Mouse (Mus musculus) limb, embryonic 11.5 days (tissue): ENCODE results near the gene Pigk. TPM values are rescaled to one million over a fixed set of nuclear protein-coding genes. Genes with fewer than 3 reads are reported as not detected.

Experiments
- ATAC-seq: fragments of 200-750 bp; cut with Nextera tagmentation; 2 replicates; pipeline ENCODE4 v1.8.0; 2017; ENCODE audit warnings: low read depth; ENCODE audit not compliant: insufficient number of reproducible peaks, low FRiP score, low TSS enrichment
- DNase-seq: peaks from one replicate; pipeline ENCODE4 v3.0.0-alpha.2; 2015; ENCODE audit warnings: low spot score
- H3K27ac ChIP-seq: fragments of 300-500 bp; sonication (generic); replicated peaks from 2 replicates; pipeline ENCODE4 v1.5.1; 2014; ENCODE audit warnings: low read depth, mild to moderate bottlenecking, low read length
- H3K27me3 ChIP-seq: fragments of 300-500 bp; sonication (generic); 2 replicates; pipeline ENCODE4 v1.6.1; 2014; ENCODE audit warnings: mild to moderate bottlenecking, low read length, mixed read lengths; ENCODE audit not compliant: control insufficient read depth, insufficient read depth
- H3K36me3 ChIP-seq: fragments of 300-500 bp; sonication (generic); 2 replicates; pipeline ENCODE4 v1.6.1; 2014; ENCODE audit warnings: mild to moderate bottlenecking, low read length, moderate library complexity, mixed read lengths; ENCODE audit not compliant: control insufficient read depth, insufficient read depth
- H3K4me1 ChIP-seq: fragments of 300-500 bp; sonication (generic); 2 replicates; pipeline ENCODE4 v1.6.1; 2014; ENCODE audit warnings: low read length, mixed read lengths; ENCODE audit not compliant: control insufficient read depth, insufficient read depth
- H3K4me2 ChIP-seq: fragments of 300-500 bp; sonication (generic); 2 replicates; pipeline ENCODE4 v1.6.1; 2014; ENCODE audit warnings: low read depth, mild to moderate bottlenecking, moderate library complexity; ENCODE audit not compliant: severe bottlenecking
- H3K4me3 ChIP-seq: fragments of 300-500 bp; sonication (generic); 2 replicates; pipeline ENCODE4 v1.5.1; 2014; ENCODE audit warnings: low read depth, low read length
- H3K9ac ChIP-seq: fragments of 300-500 bp; sonication (generic); 2 replicates; pipeline ENCODE4 v1.6.1; 2014; ENCODE audit warnings: mild to moderate bottlenecking, low read length
- H3K9me3 ChIP-seq: fragments of 300-500 bp; sonication (generic); 2 replicates; pipeline ENCODE4 v1.6.1; 2016; ENCODE audit warnings: low read length; ENCODE audit not compliant: control insufficient read depth
- WGBS: fragments of 180-500 bp; shearing (Covaris S2); extraction: QIAGEN DNeasy Blood & Tissue Kit; methylation state at CpG from one replicate; pipeline ENCODE4 v1.1.7; 2014; 5-methylcytosine and 5-hydroxymethylcytosine counted together
- polyA plus RNA-seq: library from polyadenylated mRNA; unstranded; fragments of >200 nt; fragmentation: Nextera tagmentation; extraction: Ambion mirVana; gene quantifications from 2 replicates; pipeline ENCODE4 v1.2.1, GENCODE M21; 2014

The Pigk gene
- polyA plus RNA-seq, 1 experiment from 2014 or later = 45.3 TPM

GRCm38 (mm10) chr3:152980431-152980830 is 266.5 kb downstream of the Pigk start:
- Histone ChIP-seq H3K4me3 (peak overlapping the region; percentile 43), H3K4me1 (no peaks in the 10 kb centered on the region), H3K36me3 (no peaks in the 10 kb centered on the region), H3K4me2 (peak overlapping the region; percentile 59), H3K9ac (no peak overlapping the region), H3K9me3 (no peaks in the 10 kb centered on the region), H3K27ac (no peak overlapping the region), H3K27me3 (peaks cover 26% of the 10 kb centered on the region)
- DNase-seq (no peak), ATAC-seq (no peak)
- 14% methylated on average over 6 of the region's 6 CpGs for WGBS

DNA sequence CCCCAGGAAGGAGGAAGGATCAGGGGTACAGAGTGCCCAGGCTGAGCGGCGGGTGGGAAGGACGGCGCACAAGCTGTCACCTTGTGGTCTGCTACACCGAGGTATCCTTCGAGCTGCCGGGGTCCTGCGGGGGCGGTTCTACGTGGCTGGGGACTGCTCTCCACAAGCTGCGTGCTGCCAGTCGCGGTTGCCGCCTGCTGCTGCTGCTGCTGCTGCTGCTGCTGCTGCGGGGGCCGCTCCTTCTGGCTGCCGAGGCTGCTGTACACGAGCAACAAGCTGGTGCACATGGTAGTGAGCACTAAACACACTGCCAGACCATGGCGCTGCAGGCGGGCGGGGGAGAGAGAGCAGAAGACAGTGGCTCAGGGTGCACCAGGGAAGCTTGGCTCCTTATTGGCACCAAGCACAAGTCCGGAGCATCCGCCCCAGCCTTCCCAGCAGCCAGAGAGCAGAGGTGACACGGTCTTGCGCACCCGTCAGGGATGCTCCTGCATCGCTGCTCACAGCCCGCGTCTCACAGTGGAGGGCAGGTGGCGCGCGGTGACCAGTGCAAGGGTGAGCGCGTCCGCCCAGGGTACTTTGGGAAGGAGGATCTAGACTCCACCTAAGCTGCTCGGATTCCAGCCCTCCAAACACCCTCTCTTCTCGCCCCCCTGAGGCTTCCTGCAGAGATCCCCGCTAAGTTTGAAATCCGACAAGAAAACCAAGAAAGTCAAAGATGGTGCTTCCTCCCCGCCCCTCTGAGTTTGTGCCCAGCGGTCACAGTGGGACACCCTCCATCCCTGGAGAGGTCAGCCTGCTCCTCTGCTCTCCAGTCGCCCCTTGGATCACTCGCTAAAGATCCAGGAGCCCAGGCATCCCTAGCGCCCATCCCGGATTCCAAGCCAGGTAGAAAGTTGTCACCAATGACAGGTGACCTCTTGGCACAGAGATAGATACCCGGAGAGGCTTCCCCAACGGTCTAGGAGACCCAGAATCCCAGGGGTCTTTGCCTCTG is 267.4 kb downstream of the Pigk start:
- no peak overlapping the region for H3K27ac ChIP-seq
- under 1% methylated on average over 47 of the region's 47 CpGs for WGBS

GRCm38 (mm10) chr3:152981988-152982387 is 268.1 kb downstream of the Pigk start, which contains the start of gene St6galnac5:
St6galnac5 (minus strand) TSS chr3:152982246.
- Histone ChIP-seq H3K27me3 (peaks cover 26% of the 10 kb centered on the region), H3K4me1 (no peaks in the 10 kb centered on the region), H3K4me3 (peak within 1 kb of the TSS; percentile 43), H3K4me2 (peak within 1 kb of the TSS; percentile 59), H3K36me3 (no peaks in the 10 kb centered on the region), H3K9me3 (no peaks in the 10 kb centered on the region), H3K27ac (no peak within 1 kb of the TSS), H3K9ac (peak within 1 kb of the TSS; percentile 36; the same call in 1 of the 2 replicates)
- under 1% methylated on average over 17 of the region's 17 CpGs for WGBS
- ATAC-seq (0 out of 2 replicates have a peak, but pooled peaks have one; percentile 29), DNase-seq (peak; percentile 64)

More for the DNA sequence above, 267.4 kb downstream of the Pigk start:
- Histone ChIP-seq H3K36me3 (no peaks in the 10 kb centered on the region), H3K4me1 (no peaks in the 10 kb centered on the region), H3K9me3 (no peaks in the 10 kb centered on the region), H3K27me3 (peaks cover 26% of the 10 kb centered on the region), H3K9ac (peak overlapping the region; percentile 36; the same call in 1 of the 2 replicates), H3K4me2 (peak overlapping the region; percentile 59), H3K4me3 (peak overlapping the region; percentile 43)
- ATAC-seq (peak; percentile 11; the same call in 1 of the 2 replicates), DNase-seq (peak; percentile 58)

DNA sequence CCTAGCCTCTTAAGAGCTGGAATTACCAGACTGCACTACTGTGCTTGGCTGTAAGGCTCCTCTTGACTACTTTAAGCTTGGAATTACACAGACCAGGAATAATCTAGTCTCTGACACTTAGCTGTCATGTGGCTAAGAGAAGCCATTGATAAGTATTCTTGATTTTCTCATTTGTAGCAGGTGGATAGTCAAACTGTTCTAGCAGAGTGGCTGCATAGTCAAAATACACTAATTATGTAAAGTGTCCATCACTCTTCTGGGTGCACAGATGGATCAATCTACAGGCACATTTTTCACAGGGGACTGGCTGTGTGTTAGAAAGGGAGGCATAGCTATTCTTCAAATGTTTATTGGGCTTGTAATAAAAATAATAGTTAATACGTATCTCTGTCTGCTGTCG is 276.9 kb downstream of the Pigk start:
- Histone ChIP-seq H3K4me1 (no peaks in the 10 kb centered on the region), H3K27me3 (no peaks in the 10 kb centered on the region), H3K4me2 (no peak overlapping the region), H3K9ac (no peak overlapping the region), H3K4me3 (no peak overlapping the region), H3K36me3 (no peaks in the 10 kb centered on the region), H3K9me3 (no peaks in the 10 kb centered on the region), H3K27ac (no peak overlapping the region)
- DNase-seq (no peak), ATAC-seq (no peak)
- 82% methylated on average over 2 of the region's 2 CpGs for WGBS

GRCm38 (mm10) chr3:152993608-152994007 is 279.7 kb downstream of the Pigk start:
- H3K9ac ChIP-seq = no peak overlapping the region
- H3K36me3 ChIP-seq = no peaks in the 10 kb centered on the region
- no peak overlapping the region for H3K4me2 ChIP-seq
- H3K27ac ChIP-seq = no peak overlapping the region
- 70% methylated on average over 5 of the region's 5 CpGs for WGBS
- no peak for DNase-seq
- ATAC-seq = no peak
- no peak overlapping the region for H3K4me3 ChIP-seq
- H3K4me1 ChIP-seq = no peaks in the 10 kb centered on the region
- H3K9me3 ChIP-seq = no peaks in the 10 kb centered on the region
- H3K27me3 ChIP-seq = no peaks in the 10 kb centered on the region

GRCm38 (mm10) chr3:152998106-152998505 is 284.2 kb downstream of the Pigk start:
- DNase-seq (no peak), ATAC-seq (no peak)
- Histone ChIP-seq H3K4me1 (no peaks in the 10 kb centered on the region), H3K27ac (no peak overlapping the region), H3K4me2 (no peak overlapping the region), H3K9ac (no peak overlapping the region), H3K27me3 (no peaks in the 10 kb centered on the region), H3K9me3 (no peaks in the 10 kb centered on the region), H3K4me3 (no peak overlapping the region), H3K36me3 (no peaks in the 10 kb centered on the region)
- 56% methylated on average over 5 of the region's 5 CpGs for WGBS

DNA sequence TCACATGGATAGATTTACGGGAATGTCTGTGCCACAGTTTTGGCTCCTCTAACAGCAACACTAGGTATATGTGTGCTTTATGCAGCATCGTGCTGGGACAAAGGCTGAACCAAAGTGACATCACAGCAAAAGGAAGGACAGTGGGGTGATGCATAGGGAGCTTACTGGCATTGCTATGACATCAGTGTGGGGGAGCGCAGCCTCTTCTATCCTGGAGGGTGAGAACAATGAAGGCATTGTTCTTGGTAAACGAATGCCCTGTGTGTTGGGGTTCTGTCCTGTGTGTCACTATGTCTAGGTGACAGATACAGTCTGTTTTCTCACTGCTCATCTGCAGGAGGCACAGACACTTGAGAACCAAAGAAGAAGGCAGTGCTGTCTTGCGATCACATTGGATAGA is 285.0 kb downstream of the Pigk start:
- ATAC-seq = no peak

GRCm38 (mm10) chr3:153006893-153007292 is 293.0 kb downstream of the Pigk start:
- DNase-seq = no peak
- no peak overlapping the region for H3K4me3 ChIP-seq
- H3K9ac ChIP-seq = no peak overlapping the region
- ATAC-seq = no peak
- H3K9me3 ChIP-seq = no peaks in the 10 kb centered on the region
- WGBS = 91% methylated on average over 6 of the region's 6 CpGs
- H3K4me1 ChIP-seq = no peaks in the 10 kb centered on the region
- H3K36me3 ChIP-seq = no peaks in the 10 kb centered on the region
- H3K4me2 ChIP-seq = no peak overlapping the region
- H3K27ac ChIP-seq = no peak overlapping the region
- H3K27me3 ChIP-seq = no peaks in the 10 kb centered on the region

More for the DNA sequence above, 285.0 kb downstream of the Pigk start:
- Histone ChIP-seq H3K4me1 (no peaks in the 10 kb centered on the region), H3K4me3 (no peak overlapping the region), H3K27me3 (no peaks in the 10 kb centered on the region), H3K36me3 (no peaks in the 10 kb centered on the region), H3K9me3 (no peaks in the 10 kb centered on the region), H3K27ac (no peak overlapping the region), H3K4me2 (no peak overlapping the region), H3K9ac (no peak overlapping the region)
- WGBS = 86% methylated on average over 5 of the region's 5 CpGs
- DNase-seq = no peak
